Mouse (Mus musculus): ENCODE measurements at regions not wholly inside any gene's neighbourhood (a gene's known extent, or its start where the extent isn't known, plus 50 kb on each side); places are given as distances from the start of the nearest gene placed in this dataset.
A peak's percentile ranks its signal among the peaks of the same experiment; 100 is the strongest.

DNA sequence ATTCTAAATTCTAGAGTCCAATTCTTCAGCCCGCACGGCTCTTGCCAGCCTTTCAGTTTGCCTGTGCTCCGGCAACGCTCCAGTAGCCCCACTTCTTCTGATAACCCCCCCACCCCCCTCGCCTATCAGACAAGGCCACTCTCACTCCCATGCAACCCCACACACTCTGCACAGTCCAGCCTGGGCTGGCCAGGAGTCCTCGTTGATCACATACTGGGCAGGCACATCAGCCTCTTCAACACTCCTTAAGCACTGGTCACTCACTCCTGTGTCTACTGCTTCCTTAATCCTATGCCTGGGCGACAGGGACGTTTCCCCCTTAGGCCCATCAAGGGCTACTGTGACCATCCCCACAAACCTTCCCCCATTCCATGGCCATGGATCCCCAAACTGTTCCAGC lies 95.4 kb upstream of the Tom1l1 start:
- no peak overlapping the region for H3K9ac ChIP-seq
- no peaks in the 10 kb centered on the region for H3K36me3 ChIP-seq
- WGBS = 50% methylated on average over 8 of the region's 8 CpGs
- H3K4me2 ChIP-seq = peak overlapping the region; percentile 39
- no peak for ATAC-seq (ENCODE audit: extremely low read depth, insufficient number of reproducible peaks, low FRiP score, low TSS enrichment)
- no peak overlapping the region for H3K4me3 ChIP-seq
- no peaks in the 10 kb centered on the region for H3K27me3 ChIP-seq (replicated peaks)
- no peaks in the 10 kb centered on the region for H3K9me3 ChIP-seq
- no peak overlapping the region for H3K27ac ChIP-seq (replicated peaks)
- H3K4me1 ChIP-seq = no peaks in the 10 kb centered on the region

DNA sequence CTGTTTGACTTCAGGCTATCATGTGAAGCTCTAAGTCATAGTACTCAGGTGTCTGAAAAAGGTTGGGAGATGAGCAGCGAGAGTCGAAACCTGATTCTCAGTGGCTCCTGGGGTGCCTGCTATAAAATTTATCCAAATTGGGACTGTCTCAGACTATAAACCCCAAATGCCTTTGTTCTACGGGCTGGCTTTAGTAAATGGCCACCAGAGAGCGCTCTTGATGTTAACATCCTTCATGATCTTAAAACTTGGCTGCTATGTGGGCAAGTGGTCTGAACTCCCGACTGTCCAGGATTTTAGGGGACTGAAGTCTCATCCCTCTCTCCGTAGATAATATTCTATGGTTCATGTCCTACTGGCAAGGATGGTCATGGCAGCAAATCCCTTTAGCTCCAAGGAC lies 94.8 kb upstream of the Tom1l1 start:
- Histone ChIP-seq H3K4me2 (peak overlapping the region; percentile 39), H3K27me3 (replicated peaks) (no peaks in the 10 kb centered on the region), H3K9ac (no peak overlapping the region), H3K27ac (replicated peaks) (no peak overlapping the region), H3K36me3 (no peaks in the 10 kb centered on the region), H3K9me3 (no peaks in the 10 kb centered on the region), H3K4me3 (no peak overlapping the region), H3K4me1 (no peaks in the 10 kb centered on the region)
- 37% methylated on average over 6 of the region's 6 CpGs for WGBS
- no peak for ATAC-seq (ENCODE audit: extremely low read depth, insufficient number of reproducible peaks, low FRiP score, low TSS enrichment)

DNA sequence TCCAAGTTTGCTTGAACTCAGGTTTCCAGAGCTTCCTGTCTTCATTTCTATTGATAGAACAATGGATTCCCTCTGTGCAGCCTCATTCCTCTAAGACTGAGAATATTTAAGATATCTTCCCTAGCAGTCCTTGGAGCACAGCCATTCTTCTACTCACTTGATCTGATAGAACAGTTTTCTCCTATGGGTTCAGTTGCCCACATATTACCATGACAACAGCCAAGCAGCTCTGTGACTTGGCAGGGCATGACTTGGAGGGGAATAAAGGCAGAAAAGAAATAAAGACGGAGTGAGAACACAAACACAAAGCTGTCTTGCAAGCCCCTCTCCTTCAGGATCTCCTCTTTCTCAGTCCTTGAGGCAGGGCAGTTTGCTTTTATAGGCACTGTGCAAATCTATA lies 87.6 kb upstream of the Tom1l1 start:
- no peaks in the 10 kb centered on the region for H3K4me1 ChIP-seq
- H3K27me3 ChIP-seq (replicated peaks) = no peaks in the 10 kb centered on the region
- H3K27ac ChIP-seq (replicated peaks) = no peak overlapping the region
- no peak overlapping the region for H3K4me3 ChIP-seq
- WGBS = 61% methylated on average over 1 of the region's 1 CpGs
- no peak overlapping the region for H3K9ac ChIP-seq
- H3K4me2 ChIP-seq = no peak overlapping the region
- ATAC-seq (ENCODE audit: extremely low read depth, insufficient number of reproducible peaks, low FRiP score, low TSS enrichment) = no peak
- H3K9me3 ChIP-seq = no peaks in the 10 kb centered on the region
- no peaks in the 10 kb centered on the region for H3K36me3 ChIP-seq

DNA sequence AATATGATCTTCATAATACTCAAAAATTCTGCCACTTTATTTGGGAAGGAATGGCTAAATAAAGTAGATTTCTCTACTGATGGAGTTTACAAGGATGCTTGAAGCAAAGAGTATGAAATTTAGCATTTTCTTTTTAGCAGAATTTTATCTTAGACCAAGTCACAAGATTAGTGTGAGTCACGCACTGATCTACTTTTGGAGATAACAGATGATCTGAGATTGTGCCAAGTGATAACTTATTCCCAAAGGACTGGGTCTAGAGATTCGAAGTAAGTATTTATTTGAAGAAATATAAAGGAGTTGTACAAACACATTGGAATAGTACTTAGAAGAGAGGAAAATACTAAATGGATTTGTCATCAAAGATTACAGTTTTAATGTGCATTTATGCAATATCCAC lies 67.8 kb upstream of the Tom1l1 start:
- no peak overlapping the region for H3K4me3 ChIP-seq
- WGBS = 66% methylated on average over 2 of the region's 2 CpGs

DNA sequence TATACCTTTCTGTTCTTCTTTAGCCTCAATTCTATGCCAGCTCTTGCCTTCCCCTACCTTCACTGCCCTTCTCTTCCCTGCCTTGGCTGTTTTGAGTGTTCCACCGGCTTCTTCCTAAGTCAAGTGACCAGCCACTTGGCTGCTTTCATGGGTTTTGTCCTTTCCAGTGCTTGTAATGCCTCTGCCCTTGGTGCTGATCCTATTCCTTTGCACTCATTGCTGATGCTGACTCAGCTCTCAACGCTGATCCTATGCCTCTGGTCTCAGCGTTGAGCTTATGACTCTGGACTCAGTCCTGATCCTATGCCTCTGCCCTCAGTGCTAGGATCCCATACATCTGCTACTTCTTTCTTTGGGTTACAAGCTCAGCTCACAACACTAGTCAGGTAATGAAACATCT lies 60.3 kb upstream of the Tom1l1 start:
- Histone ChIP-seq H3K4me2 (no peak overlapping the region), H3K9ac (no peak overlapping the region), H3K36me3 (no peaks in the 10 kb centered on the region), H3K27ac (replicated peaks) (no peak overlapping the region), H3K4me3 (no peak overlapping the region), H3K27me3 (replicated peaks) (no peaks in the 10 kb centered on the region), H3K9me3 (no peaks in the 10 kb centered on the region), H3K4me1 (no peaks in the 10 kb centered on the region)
- 59% methylated on average over 3 of the region's 3 CpGs for WGBS
- no peak for ATAC-seq (ENCODE audit: extremely low read depth, insufficient number of reproducible peaks, low FRiP score, low TSS enrichment)

More for the DNA sequence above, 67.8 kb upstream of the Tom1l1 start:
- ATAC-seq (ENCODE audit: extremely low read depth, insufficient number of reproducible peaks, low FRiP score, low TSS enrichment) = no peak
- Histone ChIP-seq H3K4me2 (no peak overlapping the region), H3K4me1 (no peaks in the 10 kb centered on the region), H3K9ac (no peak overlapping the region), H3K27ac (replicated peaks) (no peak overlapping the region), H3K9me3 (no peaks in the 10 kb centered on the region), H3K36me3 (no peaks in the 10 kb centered on the region), H3K27me3 (replicated peaks) (no peaks in the 10 kb centered on the region)

DNA sequence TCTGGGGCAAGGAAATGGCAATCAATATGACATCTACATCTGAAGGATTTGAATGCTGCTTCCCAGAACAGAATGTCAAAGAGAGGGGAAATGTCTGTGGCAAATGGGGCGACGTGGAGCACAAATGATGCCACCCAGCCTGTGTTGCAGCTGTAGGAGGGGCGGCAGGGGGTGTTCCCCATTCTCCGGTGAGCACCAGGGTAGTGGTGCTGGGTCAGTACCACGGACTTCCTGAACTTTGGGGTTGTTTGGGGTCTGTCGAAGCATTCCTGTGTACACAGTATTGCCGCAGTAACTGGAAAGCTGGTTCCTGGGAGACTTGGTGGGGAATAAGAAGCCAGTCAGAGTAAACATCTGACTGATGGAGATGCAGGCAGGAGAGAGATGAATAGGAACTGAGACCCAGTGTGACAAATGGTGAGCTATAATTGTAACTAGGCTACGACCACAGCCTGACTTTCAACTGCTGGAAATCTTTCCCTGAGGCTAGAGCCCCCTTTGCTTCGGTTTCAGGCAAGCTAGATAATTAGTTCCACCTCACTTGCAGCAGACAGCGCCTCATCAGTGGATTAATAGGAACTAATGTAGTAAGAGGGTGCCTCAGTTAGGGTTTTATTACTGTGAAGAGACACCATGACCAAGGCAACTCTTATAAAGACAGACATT lies 53.9 kb upstream of the Tom1l1 start:
- H3K36me3 ChIP-seq = no peaks in the 10 kb centered on the region
- WGBS = 73% methylated on average over 10 of the region's 10 CpGs
- no peak overlapping the region for H3K4me2 ChIP-seq
- no peak overlapping the region for H3K27ac ChIP-seq (replicated peaks)
- no peak for ATAC-seq (ENCODE audit: extremely low read depth, insufficient number of reproducible peaks, low FRiP score, low TSS enrichment)
- no peak overlapping the region for H3K9ac ChIP-seq
- H3K27me3 ChIP-seq (replicated peaks) = no peaks in the 10 kb centered on the region
- H3K9me3 ChIP-seq = no peaks in the 10 kb centered on the region
- no peaks in the 10 kb centered on the region for H3K4me1 ChIP-seq
- no peak overlapping the region for H3K4me3 ChIP-seq

DNA sequence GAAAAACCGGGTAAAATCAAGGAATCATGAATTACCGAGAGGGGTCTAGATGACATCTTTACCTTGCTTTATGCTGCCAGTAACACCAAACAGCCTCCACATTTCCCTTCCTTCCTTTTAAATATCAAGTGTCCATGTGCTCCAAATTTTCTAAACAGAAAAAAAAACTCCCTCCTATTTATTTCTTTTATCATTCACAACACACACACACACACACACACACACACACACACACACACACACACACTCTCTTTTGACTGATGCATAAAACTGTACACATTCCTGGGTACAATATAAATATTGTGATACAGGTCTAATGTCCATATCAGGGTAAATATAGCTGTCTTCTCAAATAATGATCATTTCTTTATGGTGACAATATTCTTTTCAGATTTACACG lies 51.3 kb upstream of the Tom1l1 start:
- H3K4me1 ChIP-seq = no peaks in the 10 kb centered on the region
- no peak overlapping the region for H3K27ac ChIP-seq (replicated peaks)
- no peaks in the 10 kb centered on the region for H3K9me3 ChIP-seq
- H3K36me3 ChIP-seq = no peaks in the 10 kb centered on the region
- H3K27me3 ChIP-seq (replicated peaks) = no peaks in the 10 kb centered on the region
- ATAC-seq (ENCODE audit: extremely low read depth, insufficient number of reproducible peaks, low FRiP score, low TSS enrichment) = no peak
- H3K4me2 ChIP-seq = no peak overlapping the region
- H3K9ac ChIP-seq = no peak overlapping the region
- 78% methylated on average over 3 of the region's 3 CpGs for WGBS
- no peak overlapping the region for H3K4me3 ChIP-seq

DNA sequence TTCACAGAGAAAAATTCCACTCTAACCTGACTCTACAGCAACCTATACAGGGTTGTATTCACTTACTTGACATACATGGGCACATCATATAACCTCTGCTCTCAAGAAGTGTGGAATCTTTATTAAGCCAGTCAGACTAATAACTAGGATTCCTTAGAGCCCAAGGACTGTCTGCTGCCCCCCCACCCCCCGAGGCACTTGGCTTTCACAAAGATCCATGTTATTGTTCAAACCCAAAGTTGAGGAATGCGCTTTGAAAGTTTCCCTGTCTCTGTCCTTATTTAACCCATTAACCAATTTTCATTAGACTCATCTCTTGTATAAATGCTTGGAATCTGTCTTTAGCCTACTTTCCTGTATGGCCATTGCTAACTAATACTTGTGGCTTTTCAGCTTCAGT lies 50.6 kb upstream of the Tom1l1 start:
- no peak overlapping the region for H3K4me2 ChIP-seq
- no peak overlapping the region for H3K4me3 ChIP-seq
- no peaks in the 10 kb centered on the region for H3K9me3 ChIP-seq
- WGBS = 85% methylated on average over 2 of the region's 2 CpGs
- no peaks in the 10 kb centered on the region for H3K4me1 ChIP-seq
- H3K36me3 ChIP-seq = no peaks in the 10 kb centered on the region
- no peak for ATAC-seq (ENCODE audit: extremely low read depth, insufficient number of reproducible peaks, low FRiP score, low TSS enrichment)
- no peaks in the 10 kb centered on the region for H3K27me3 ChIP-seq (replicated peaks)
- H3K27ac ChIP-seq (replicated peaks) = no peak overlapping the region
- no peak overlapping the region for H3K9ac ChIP-seq

Data from heart, embryonic 13.5 days (tissue).